Mouse (Mus musculus) Patski (cell line): ENCODE results near the gene Rpl41. TPM values are rescaled to one million over a fixed set of nuclear protein-coding genes. Genes with fewer than 3 reads are reported as not detected.

Experiments
- ATAC-seq: fragments of 100-300 bp; one replicate; pipeline ENCODE4 v1.8.0; 2021
- CTCF ChIA-PET: fragments of 350-600 bp; sonication (Branson Sonifier 250); formaldehyde crosslinking; loops from one replicate; lab custom pipeline; 2022; ENCODE audit warnings: inconsistent platforms; lab: Charles Lee
- POLR2A ChIA-PET: fragments of 350-600 bp; sonication (Branson Sonifier 250); formaldehyde crosslinking; loops from one replicate; lab custom pipeline; 2022; ENCODE audit warnings: antibody characterized with exemption, inconsistent platforms; lab: Charles Lee
- DNase-seq: peaks from one replicate; pipeline ENCODE4 v3.0.0-alpha.2; 2011; ENCODE audit warnings: low read depth, low spot score
- H3K27me3 ChIP-seq: fragments of 371-371 bp; one replicate; pipeline ENCODE4 v1.5.1; 2021
- CTCF ChIP-seq: fragments of 100-300 bp; IDR thresholded peaks from one replicate; pipeline ENCODE4 v1.5.1; 2021
- in situ Hi-C: fragments of 300-500 bp; cut with MboI; formaldehyde crosslinking; loops from 3 replicates; pipeline ENCODE4 v1.11.1; 2018; ENCODE audit warnings: low pct_unique_long_range_greater_than_20kb, mixed read lengths
- polyA plus RNA-seq: library from polyadenylated mRNA; unstranded; gene quantifications from one replicate; pipeline ENCODE4 v1.2.3, GENCODE M21; 2021

The Rpl41 gene
- polyA plus RNA-seq, 1 experiment from 2014 or later, result 1,532 TPM

DNA sequence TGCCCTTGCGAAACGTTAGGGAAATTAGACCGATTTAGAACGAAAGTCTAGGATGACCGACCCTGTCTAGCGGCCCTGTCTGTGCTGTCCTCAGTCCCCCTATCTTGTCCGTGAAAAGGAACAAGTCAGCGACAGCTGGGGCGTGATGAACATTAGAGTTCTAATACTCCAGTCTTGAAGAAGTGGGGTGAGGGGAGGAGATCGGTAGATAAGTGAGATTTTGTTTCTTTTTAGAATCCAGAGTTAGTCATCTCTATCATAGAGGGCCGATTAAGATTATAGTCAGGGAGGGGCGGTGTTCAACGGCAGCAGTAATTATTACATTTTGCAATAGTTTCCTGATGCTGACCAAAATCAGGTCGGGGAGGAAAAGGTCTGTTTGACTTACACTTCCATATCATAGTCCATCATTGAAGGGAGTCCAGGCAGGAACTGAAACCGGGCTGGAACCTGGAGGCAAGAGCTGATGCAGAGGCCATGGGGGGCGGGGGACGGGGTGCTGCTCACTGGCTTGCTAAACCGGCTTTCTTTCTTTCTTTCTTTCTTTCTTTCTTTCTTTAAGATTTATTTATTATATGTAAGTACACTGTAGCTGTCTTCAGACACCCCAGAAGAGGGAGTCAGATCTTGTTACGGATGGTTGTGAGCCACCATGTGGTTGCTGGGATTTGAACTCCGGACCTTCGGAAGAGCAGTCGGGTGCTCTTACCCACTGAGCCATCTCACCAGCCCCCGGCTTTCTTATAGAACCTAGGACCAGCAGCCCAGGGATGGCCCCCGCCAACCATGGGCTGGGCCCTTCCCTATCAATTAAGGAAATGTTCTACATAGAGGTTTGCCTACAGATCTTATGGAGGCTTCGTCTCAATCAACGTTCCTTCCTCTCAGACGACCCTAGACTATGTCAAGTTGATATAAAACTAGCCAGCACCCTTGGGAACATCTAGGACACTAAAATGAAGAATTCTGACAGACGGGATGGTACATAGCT, 22.4 kb downstream of the Rpl41 start:
- TF ChIP-seq CTCF, result no peak
- ChIA-PET POLR2A (interaction anchor here (1.0 to 2.8 kb wide), 4 partner anchors 9 to 36 kb away, joined by 3 to 11 read pairs (median 4); partner anchors contain the start of gene Myl6), CTCF (interaction anchor here (1.0 to 4.9 kb wide), 8 partner anchors 8 to 150 kb away, joined by 3 to 25 read pairs (median 6); no protein-coding TSS in a partner anchor)
- in situ Hi-C loops, result no loop called here
- DNase-seq (no peak), ATAC-seq (no peak)
- H3K27me3 ChIP-seq, result no peaks in the 10 kb centered on the region

DNA sequence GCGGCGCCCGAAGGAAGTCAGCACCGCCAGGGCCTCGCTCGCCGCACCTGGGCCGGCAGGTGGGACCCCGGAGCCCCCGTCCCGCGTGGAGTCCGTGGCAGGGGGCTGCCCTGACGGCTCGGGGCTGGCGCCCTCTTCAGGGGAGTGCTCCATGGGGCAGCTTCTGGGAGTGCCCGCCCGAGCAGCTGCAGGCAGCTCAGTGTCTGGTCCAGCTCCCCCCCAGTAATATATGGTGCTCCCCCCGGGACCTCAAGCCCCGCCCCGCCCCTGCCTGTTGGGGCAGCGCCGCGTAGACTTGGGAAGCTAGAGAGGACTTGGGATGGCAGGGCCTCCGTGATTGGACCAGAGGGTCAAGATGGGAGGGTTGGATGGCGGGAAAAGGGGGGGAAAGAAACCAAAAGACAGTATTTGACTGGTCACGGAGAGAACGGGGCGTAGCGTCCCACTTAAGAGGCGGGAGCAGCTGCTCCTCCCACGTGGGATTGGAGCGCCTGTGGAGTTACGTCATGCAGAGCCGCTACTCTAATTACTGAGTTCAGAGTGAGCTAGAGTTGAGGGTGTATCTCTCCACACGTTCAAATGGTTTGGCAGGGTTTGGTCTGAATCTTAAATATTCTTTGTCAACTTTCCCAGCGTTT, 23.3 kb downstream of the Rpl41 start, which contains the start of gene Esyt1:
TSS of gene Esyt1 (minus strand) at position 201 of the 638 bp plus-strand sequence.
- DNase-seq, result peak; percentile 98
- TF ChIP-seq CTCF, result no peak
- CTCF ChIA-PET, result interaction anchor here (0.6 to 4.9 kb wide), 8 partner anchors 10 to 336 kb away, joined by 3 to 25 read pairs (median 5); no protein-coding TSS in a partner anchor
- in situ Hi-C loops, result no loop called here
- POLR2A ChIA-PET, result interaction anchor here (0.7 to 3.1 kb wide), 6 partner anchors 10 to 37 kb away, joined by 3 to 12 read pairs (median 4); partner anchors contain the start of gene Myl6
- ATAC-seq, result peak; percentile 93
- H3K27me3 ChIP-seq, result no peaks in the 10 kb centered on the region

DNA sequence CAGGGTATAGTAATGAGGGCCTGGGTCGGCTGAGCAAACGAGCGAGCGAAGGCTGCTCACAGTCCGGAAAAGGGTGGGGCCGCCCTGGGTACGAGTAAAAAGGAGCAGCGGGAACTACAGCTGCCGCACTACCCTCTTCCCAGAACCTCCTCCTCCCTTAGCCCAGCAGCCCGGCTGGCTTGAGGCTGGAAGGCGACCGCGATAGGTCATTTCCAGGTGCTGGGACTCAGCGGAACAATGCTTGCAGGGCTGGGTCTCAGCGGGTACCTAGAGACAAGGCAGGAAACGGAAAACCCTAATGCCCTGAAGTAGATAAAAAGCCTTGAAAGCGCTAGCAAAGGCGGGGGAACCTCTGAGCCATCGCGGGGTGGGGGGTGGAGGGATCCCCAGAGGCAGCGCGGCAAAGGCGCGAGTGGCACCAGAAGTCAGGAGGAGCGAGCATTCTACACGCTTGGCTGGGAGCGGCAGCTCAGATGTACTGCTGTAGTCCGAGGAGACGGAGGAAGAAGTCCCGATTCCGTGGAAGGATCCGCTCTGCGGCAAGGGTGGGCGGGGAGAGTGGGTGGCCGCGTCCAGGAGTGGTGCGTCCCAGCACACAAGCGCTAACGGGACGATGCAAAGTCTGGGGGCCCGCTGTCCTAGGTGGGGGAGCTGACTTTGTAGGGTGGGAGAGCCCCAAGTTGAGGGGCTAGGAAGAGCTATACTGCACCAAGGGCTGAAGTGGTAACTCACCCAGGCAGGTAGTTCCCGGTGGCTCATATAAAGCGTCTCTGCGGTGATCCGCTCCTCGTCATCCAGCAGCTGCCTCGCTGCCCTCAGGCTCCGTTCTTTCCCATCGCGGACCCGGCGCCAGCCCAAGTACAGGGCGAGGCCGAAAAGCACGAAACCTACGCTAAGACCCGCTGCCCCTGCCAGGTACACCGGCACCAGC, 24.1 kb downstream of the Rpl41 start:
- CTCF ChIA-PET, result interaction anchor here (1.0 to 4.9 kb wide), 8 partner anchors 11 to 149 kb away, joined by 3 to 25 read pairs (median 5); no protein-coding TSS in a partner anchor
- no peak for TF ChIP-seq CTCF
- DNase-seq (no peak), ATAC-seq (peak; percentile 54)
- no peaks in the 10 kb centered on the region for H3K27me3 ChIP-seq
- in situ Hi-C loops, result no loop called here
- POLR2A ChIA-PET, result interaction anchor here (0.6 to 3.1 kb wide), 11 partner anchors 10 to 65 kb away, joined by 3 to 12 read pairs (median 5); partner anchors contain the start of genes Myl6 and Zc3h10

DNA sequence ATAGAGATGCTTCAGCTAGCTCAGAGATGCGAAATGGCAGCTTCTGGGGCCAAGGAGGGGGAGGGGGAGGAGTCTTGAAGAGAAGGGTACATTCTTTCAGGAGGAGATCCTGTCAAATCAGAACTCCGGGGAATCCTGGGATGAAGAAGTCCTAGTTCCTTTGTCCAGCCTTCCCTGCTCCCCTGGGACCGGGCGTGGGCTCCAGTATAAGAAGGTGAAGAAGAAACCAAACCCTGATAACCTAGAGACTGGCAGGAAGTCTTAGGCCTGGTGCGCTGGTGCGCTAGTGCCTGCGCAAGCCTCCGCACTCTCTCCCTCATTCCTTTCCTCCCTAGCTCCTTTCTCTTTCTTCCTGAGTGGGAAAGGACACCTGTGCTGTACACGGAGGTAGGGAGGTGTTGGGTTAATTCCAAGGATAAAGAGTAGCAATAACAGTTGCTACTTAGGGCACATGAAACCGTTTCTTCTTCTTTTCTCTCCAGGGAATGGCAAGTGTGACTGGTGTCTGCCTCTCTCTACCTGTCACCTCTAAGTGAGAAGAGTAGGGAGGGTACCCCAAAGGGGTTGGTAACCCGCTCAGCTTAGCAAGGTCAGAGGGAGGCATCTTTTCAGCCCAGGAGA, 24.9 kb downstream of the Rpl41 start:
- in situ Hi-C loops, result no loop called here
- no peak for ATAC-seq
- H3K27me3 ChIP-seq, result no peaks in the 10 kb centered on the region
- no peak for TF ChIP-seq CTCF
- DNase-seq, result no peak
- ChIA-PET POLR2A (interaction anchor here (0.6 to 3.1 kb wide), 8 partner anchors 11 to 76 kb away, joined by 3 to 12 read pairs (median 5); partner anchors contain the start of genes Myl6 and Zc3h10), CTCF (interaction anchor here (1.4 to 4.9 kb wide), 2 partner anchors 12 to 14 kb away, joined by 3 to 25 read pairs; no protein-coding TSS in a partner anchor)

DNA sequence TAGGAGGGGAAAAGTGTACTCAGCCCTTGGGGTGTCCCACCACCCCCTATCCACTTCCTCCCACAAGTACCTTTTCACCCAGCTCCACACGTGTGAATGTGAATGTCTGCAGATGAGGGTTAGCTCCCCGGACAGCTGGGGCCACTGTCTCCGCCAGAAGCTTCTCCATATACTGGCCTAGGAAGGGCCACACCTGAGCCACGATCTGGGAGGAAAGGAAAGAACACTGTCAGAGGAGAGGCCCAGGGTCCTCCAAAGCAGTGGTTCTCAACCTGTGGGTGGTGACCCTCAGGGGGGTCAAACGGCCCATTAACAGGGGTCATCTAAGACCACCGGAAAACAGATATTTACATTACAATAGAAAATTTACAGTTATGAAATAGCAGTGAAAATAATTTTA, 26.8 kb downstream of the Rpl41 start:
- in situ Hi-C loops, result no loop called here
- ATAC-seq, result no peak
- no peak for DNase-seq
- no peak for TF ChIP-seq CTCF
- no peaks in the 10 kb centered on the region for H3K27me3 ChIP-seq
- CTCF ChIA-PET, result interaction anchor here (2.4 kb wide), 1 partner anchor 10 kb away, joined by 6 read pairs; no protein-coding TSS in a partner anchor
- POLR2A ChIA-PET, result interaction anchor here (1.1 kb wide), 1 partner anchor 10 kb away, joined by 5 read pairs; no protein-coding TSS in a partner anchor

DNA sequence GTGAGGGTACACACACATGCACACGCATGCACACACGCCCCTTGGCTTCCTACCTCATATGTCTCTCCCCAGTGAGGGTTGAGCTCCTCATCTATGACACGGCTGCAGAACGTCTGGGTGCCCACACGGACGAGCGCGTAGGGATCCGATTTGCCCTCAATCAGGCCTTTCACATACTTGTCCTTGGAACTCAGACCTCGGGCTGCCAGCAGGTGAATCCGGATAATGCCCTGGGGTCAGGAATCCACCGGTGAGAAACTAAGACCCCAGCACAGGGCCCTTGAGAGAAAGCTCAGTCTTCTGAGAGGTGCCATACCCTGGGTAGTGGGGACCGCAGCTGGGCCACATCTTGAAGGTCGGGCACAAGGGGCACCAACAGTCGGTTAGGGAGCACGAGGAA, 28.5 kb downstream of the Rpl41 start:
- DNase-seq, result no peak
- TF ChIP-seq CTCF, result no peak
- ChIA-PET CTCF (interaction anchor here (1.3 to 3.1 kb wide), 3 partner anchors 11 to 22 kb away, joined by 3 to 7 read pairs (median 6); partner anchors contain the start of gene Myl6b), POLR2A (no interaction called here)
- in situ Hi-C loops, result no loop called here
- no peak for ATAC-seq
- H3K27me3 ChIP-seq, result no peaks in the 10 kb centered on the region

DNA sequence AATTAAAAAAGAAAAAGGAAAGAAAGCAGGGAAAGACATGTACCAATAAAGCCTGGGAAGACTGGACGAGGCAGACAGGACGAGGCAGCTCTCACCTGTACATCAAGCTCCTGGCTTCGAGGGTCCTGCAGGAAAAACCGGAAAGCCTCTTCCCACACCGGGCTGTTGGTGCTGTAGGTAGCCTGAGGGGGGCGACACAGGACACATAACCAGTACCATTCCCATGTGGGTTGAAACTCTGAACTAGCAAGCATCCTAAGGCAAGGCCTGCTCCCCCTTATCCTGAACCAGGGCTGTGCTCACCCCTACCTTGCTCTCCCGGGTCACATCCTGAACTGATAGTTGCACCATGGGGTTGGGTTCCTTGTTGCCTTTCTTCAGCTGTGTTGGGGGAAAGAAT, 30.3 kb downstream of the Rpl41 start:
- ChIA-PET CTCF (interaction anchor here (1.3 to 3.1 kb wide), 6 partner anchors 9 to 22 kb away, joined by 3 to 8 read pairs (median 6); no protein-coding TSS in a partner anchor), POLR2A (interaction anchor here (0.7 to 1.3 kb wide), 2 partner anchors 9 to 15 kb away, joined by 3 to 7 read pairs; no protein-coding TSS in a partner anchor)
- ATAC-seq, result no peak
- no peak for DNase-seq
- in situ Hi-C loops, result no loop called here
- TF ChIP-seq CTCF, result no peak
- no peaks in the 10 kb centered on the region for H3K27me3 ChIP-seq

DNA sequence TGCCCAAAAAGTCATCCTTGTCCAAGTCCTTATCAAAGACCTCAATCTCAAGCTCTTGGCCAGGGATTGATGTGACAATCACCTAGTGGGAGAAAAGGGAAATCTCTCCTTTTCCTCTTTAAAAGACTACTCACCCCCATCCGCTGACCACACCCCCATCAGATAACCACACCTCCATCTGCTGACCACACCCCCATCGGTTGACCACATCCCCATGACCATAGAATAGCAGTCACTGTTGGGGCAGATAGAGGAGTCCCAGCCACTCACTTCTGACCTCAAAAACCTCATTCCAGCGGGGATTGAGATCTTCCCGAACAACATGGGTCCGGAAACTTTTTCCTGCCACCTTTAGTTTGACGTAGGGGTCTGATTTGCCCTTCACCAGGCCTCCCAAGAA, 32.4 kb downstream of the Rpl41 start:
- ChIA-PET POLR2A (no interaction called here), CTCF (no interaction called here)
- ATAC-seq, result no peak
- no peak for TF ChIP-seq CTCF
- H3K27me3 ChIP-seq, result no peaks in the 10 kb centered on the region
- DNase-seq, result no peak
- in situ Hi-C loops, result no loop called here
